Mouse (Mus musculus) CH12.LX (cell line): Measurements from ENCODE around the gene Zfpm1. TPM values are rescaled to one million over a fixed set of nuclear protein-coding genes. Genes with fewer than 3 reads are reported as not detected.

ENCODE experiments used
- DNase-seq: peaks from one replicate; pipeline ENCODE4 v3.0.0-alpha.2; 2013; ENCODE audit errors: extremely low read depth
- H3K27ac ChIP-seq: 2 replicates; pipeline ENCODE4 v1.5.1; 2012; ENCODE audit warnings: low read depth, mild to moderate bottlenecking, control low read depth, moderate library complexity; ENCODE audit not compliant: insufficient read depth
- H3K27me3 ChIP-seq: replicated peaks from 2 replicates; pipeline ENCODE3; 2012; ENCODE audit warnings: inconsistent platforms
- H3K36me3 ChIP-seq, 2 experiments: replicated peaks in 1 of 2; 2 replicates each; pipeline versions ENCODE3 to v1.6.1; 2012; ENCODE audit warnings: inconsistent platforms in 1 of 2, low read length in 1 of 2, mild to moderate bottlenecking in 1 of 2, mixed read lengths in 1 of 2, moderate library complexity in 1 of 2; ENCODE audit not compliant: control insufficient read depth in 1 of 2, insufficient read depth in 1 of 2
- H3K4me1 ChIP-seq, 2 experiments: 2 replicates each; pipeline ENCODE4 v1.6.1; 2012; ENCODE audit warnings: inconsistent platforms in 1 of 2, moderate library complexity in 1 of 2; ENCODE audit not compliant: insufficient read depth in 2 of 2, control insufficient read depth in 1 of 2
- H3K4me2 ChIP-seq: 2 replicates; pipeline ENCODE4 v1.6.1; 2012; ENCODE audit warnings: low read depth, mild to moderate bottlenecking, control low read depth; ENCODE audit not compliant: poor library complexity, insufficient read depth, severe bottlenecking
- H3K4me3 ChIP-seq, 3 experiments: fragments of 150-350 bp in 1 of 3; sonication (generic) in 1 of 3; replicated peaks in 1 of 3; 2 replicates each; pipeline versions ENCODE3 to v1.5.1; 2011 to 2012; ENCODE audit warnings: low read depth in 2 of 3, low read length in 2 of 3, mild to moderate bottlenecking in 2 of 3, moderate library complexity in 2 of 3, control low read depth in 1 of 3, improper control_type of control experiment in 1 of 3, inconsistent platforms in 1 of 3, mixed read lengths in 1 of 3; ENCODE audit not compliant: poor library complexity in 1 of 3
- H3K79me2 ChIP-seq: replicated peaks from 2 replicates; pipeline ENCODE4 v1.6.1; 2012; ENCODE audit warnings: mild to moderate bottlenecking, moderate library complexity; ENCODE audit not compliant: control insufficient read depth, poor library complexity, insufficient read depth, severe bottlenecking; ENCODE audit errors: extremely low read depth
- H3K9ac ChIP-seq: 2 replicates; pipeline ENCODE4 v1.6.1; 2012; ENCODE audit warnings: low read depth, mild to moderate bottlenecking, control low read depth, moderate library complexity; ENCODE audit not compliant: insufficient read depth
- H3K9me3 ChIP-seq: replicated peaks from 2 replicates; pipeline ENCODE3; 2012; ENCODE audit warnings: low read length, inconsistent platforms, mixed read lengths
- BHLHE40 ChIP-seq: IDR thresholded peaks from 2 replicates; pipeline ENCODE4 v1.6.1; 2011; ENCODE audit warnings: mild to moderate bottlenecking, low read depth, low read length, improper control_type of control experiment
- CTCF ChIP-seq, 2 experiments: IDR thresholded peaks in 1 of 2; conservative IDR thresholded peaks in 1 of 2; 2 replicates each; pipeline ENCODE4 v1.5.1; 2011 to 2012; ENCODE audit warnings: low read depth in 2 of 2, low read length in 2 of 2, improper control_type of control experiment in 1 of 2, inconsistent platforms in 1 of 2, mild to moderate bottlenecking in 1 of 2, moderate library complexity in 1 of 2
- ELF1 ChIP-seq: IDR thresholded peaks from 2 replicates; pipeline ENCODE4 v1.6.1; 2014; ENCODE audit warnings: low read depth, mild to moderate bottlenecking, inconsistent platforms, low read length, improper control_type of control experiment
- ETS1 ChIP-seq: conservative IDR thresholded peaks from 2 replicates; pipeline ENCODE4 v1.6.1; 2012; ENCODE audit warnings: low read depth, mild to moderate bottlenecking, inconsistent platforms, low read length, improper control_type of control experiment, moderate library complexity
- GABPA ChIP-seq: IDR thresholded peaks from 2 replicates; pipeline ENCODE4 v1.6.1; 2012; ENCODE audit warnings: low read depth, low read length, improper control_type of control experiment, inconsistent platforms; ENCODE audit not compliant: insufficient replicate concordance
- IRF4 ChIP-seq: IDR thresholded peaks from 2 replicates; pipeline ENCODE4 v1.6.1; 2014; ENCODE audit warnings: low read depth, mild to moderate bottlenecking, inconsistent platforms, low read length, improper control_type of control experiment
- JUN ChIP-seq: IDR thresholded peaks from 2 replicates; pipeline ENCODE4 v1.6.1; 2011; ENCODE audit warnings: low read depth, mild to moderate bottlenecking, low read length, improper control_type of control experiment, moderate library complexity; ENCODE audit not compliant: insufficient read depth
- MAX ChIP-seq: IDR thresholded peaks from 2 replicates; pipeline ENCODE4 v1.6.1; 2011; ENCODE audit warnings: low read length, improper control_type of control experiment
- MAZ ChIP-seq: IDR thresholded peaks from 2 replicates; pipeline ENCODE4 v1.6.1; 2012; ENCODE audit warnings: low read depth, mild to moderate bottlenecking, inconsistent platforms, low read length, improper control_type of control experiment, moderate library complexity
- MEF2A ChIP-seq: IDR thresholded peaks from 2 replicates; pipeline ENCODE4 v1.6.1; 2014; ENCODE audit warnings: low read depth, mild to moderate bottlenecking, inconsistent platforms, low read length, improper control_type of control experiment, borderline replicate concordance
- MXI1 ChIP-seq: IDR thresholded peaks from 2 replicates; pipeline ENCODE4 v1.6.1; 2011; ENCODE audit warnings: mild to moderate bottlenecking, low read depth, low read length, improper control_type of control experiment
- MYC ChIP-seq: IDR thresholded peaks from 2 replicates; pipeline ENCODE4 v1.6.1; 2011; ENCODE audit warnings: low read depth, mild to moderate bottlenecking, improper control_type of control experiment, low read length
- NELFE ChIP-seq: IDR thresholded peaks from 2 replicates; pipeline ENCODE4 v1.6.1; 2011; ENCODE audit warnings: low read depth, low read length, improper control_type of control experiment
- NRF1 ChIP-seq: IDR thresholded peaks from 2 replicates; pipeline ENCODE4 v1.6.1; 2014; ENCODE audit warnings: low read depth, mild to moderate bottlenecking, inconsistent platforms, low read length, improper control_type of control experiment, moderate library complexity
- POLR2AphosphoS2 ChIP-seq: IDR thresholded peaks from 2 replicates; pipeline ENCODE4 v1.6.1; 2011; ENCODE audit warnings: low read depth, low read length, improper control_type of control experiment
- SIN3A ChIP-seq: IDR thresholded peaks from 2 replicates; pipeline ENCODE4 v1.6.1; 2012; ENCODE audit warnings: low read length, improper control_type of control experiment, inconsistent platforms
- TBP ChIP-seq: conservative IDR thresholded peaks from 2 replicates; pipeline ENCODE4 v1.6.1; 2011; ENCODE audit warnings: low read depth, low read length, improper control_type of control experiment
- TCF12 ChIP-seq: IDR thresholded peaks from 2 replicates; pipeline ENCODE4 v1.6.1; 2014; ENCODE audit warnings: low read depth, mild to moderate bottlenecking, inconsistent platforms, low read length, improper control_type of control experiment
- USF1 ChIP-seq: IDR thresholded peaks from 2 replicates; pipeline ENCODE4 v1.6.1; 2014; ENCODE audit warnings: low read depth, mild to moderate bottlenecking, inconsistent platforms, low read length, improper control_type of control experiment
- ZMIZ1 ChIP-seq: IDR thresholded peaks from 2 replicates; pipeline ENCODE4 v1.6.1; 2012; ENCODE audit warnings: low read depth, mild to moderate bottlenecking, inconsistent platforms, low read length, improper control_type of control experiment
- ZNF384 ChIP-seq: IDR thresholded peaks from 2 replicates; pipeline ENCODE4 v1.6.1; 2012; ENCODE audit warnings: low read depth, low read length, improper control_type of control experiment, inconsistent platforms
- dilution Hi-C: fragments of 300-500 bp; cut with MboI; formaldehyde crosslinking; loops from 2 replicates; pipeline ENCODE4 v1.14.3; 2020; ENCODE audit warnings: low sequenced_read_pairs; ENCODE audit not compliant: extremely low pct_unique_long_range_greater_than_20kb, extremely low pct_ligation_motif_present
- in situ Hi-C: fragments of 300-500 bp; cut with MboI; formaldehyde crosslinking; loops from 3 replicates; pipeline ENCODE4 v1.14.3; 2019; ENCODE audit warnings: low sequenced_read_pairs, low pct_ligation_motif_present, low pct_unique_long_range_greater_than_20kb, mixed read lengths
- polyA plus RNA-seq: library from polyadenylated mRNA; unstranded; fragments of >175 nt; gene quantifications from 2 replicates; pipeline ENCODE4 v1.2.1, GENCODE M21; 2012; ENCODE audit warnings: low read depth; ENCODE audit not compliant: insufficient read length
- total RNA-seq, 2 experiments: library from RNA; depleted of rRNA; stranded (reverse); fragments of 300-350 nt in 1 of 2; fragments of >200 nt in 1 of 2; gene quantifications; 2 replicates each; pipeline ENCODE4 v1.2.3; 2012 to 2014

The Zfpm1 gene
- total and polyA plus RNA-seq, 3 experiments = 11.0 to 63.5 (median 30.1) TPM

GRCm38 (mm10) chr8:122238731-122239130, 43.2 kb upstream of the Zfpm1 start:
- no peak overlapping the region for H3K9ac ChIP-seq
- no peak overlapping the region for H3K4me3 ChIP-seq
- no peak overlapping the region for H3K4me2 ChIP-seq
- no peaks in the 10 kb centered on the region for H3K36me3 ChIP-seq
- H3K4me1 ChIP-seq = peaks cover 4 to 9% of the 10 kb centered on the region in 2 experiments; a peak in 3 of 4 replicates
- dilution Hi-C loops (no loop called here), in situ Hi-C loops (loop anchor here (5.0 kb wide), 1 partner anchor 36 kb away; no protein-coding TSS in a partner anchor)
- peaks cover 50% of the 10 kb centered on the region for H3K27me3 ChIP-seq
- no peak for DNase-seq
- H3K79me2 ChIP-seq = no peaks in the 10 kb centered on the region
- TF ChIP-seq USF1 (no peak), NRF1 (no peak), POLR2AphosphoS2 (no peak), GABPA (no peak), SIN3A (no peak), TCF12 (no peak), MAZ (no peak), ZMIZ1 (no peak), ETS1 (no peak), MEF2A (no peak), MYC (no peak), BHLHE40 (no peak), MAX (no peak)
- no peaks in the 10 kb centered on the region for H3K9me3 ChIP-seq
- no peak overlapping the region for H3K27ac ChIP-seq

GRCm38 (mm10) chr8:122240241-122241026, 41.5 kb upstream of the Zfpm1 start:
- Histone ChIP-seq H3K27ac (no peak overlapping the region), H3K27me3 (peaks cover 33% of the 10 kb centered on the region), H3K4me1 (peaks cover 4 to 9% of the 10 kb centered on the region in 2 experiments; a peak in 3 of 4 replicates), H3K4me3 (no peak overlapping the region), H3K9me3 (no peaks in the 10 kb centered on the region), H3K36me3 (no peaks in the 10 kb centered on the region), H3K4me2 (no peak overlapping the region), H3K9ac (no peak overlapping the region), H3K79me2 (no peaks in the 10 kb centered on the region)
- TF ChIP-seq IRF4 (no peak), ZNF384 (no peak), ELF1 (no peak), SIN3A (no peak), MXI1 (no peak), MEF2A (no peak), NELFE (no peak), CTCF (conservative IDR thresholded peaks at IDR 0.05 in 1 of 2, IDR thresholded peaks at IDR 0.05 in 1 of 2; ENCODE audit: low read depth in 2 of 2, low read length in 2 of 2) (no peak), JUN (no peak), GABPA (no peak), ETS1 (no peak), BHLHE40 (no peak), USF1 (no peak), TBP (no peak)
- in situ Hi-C loops (no loop called here), dilution Hi-C loops (no loop called here)
- DNase-seq = no peak
